Mouse (Mus musculus): ENCODE measurements around the gene Zfyve28.

DNA sequence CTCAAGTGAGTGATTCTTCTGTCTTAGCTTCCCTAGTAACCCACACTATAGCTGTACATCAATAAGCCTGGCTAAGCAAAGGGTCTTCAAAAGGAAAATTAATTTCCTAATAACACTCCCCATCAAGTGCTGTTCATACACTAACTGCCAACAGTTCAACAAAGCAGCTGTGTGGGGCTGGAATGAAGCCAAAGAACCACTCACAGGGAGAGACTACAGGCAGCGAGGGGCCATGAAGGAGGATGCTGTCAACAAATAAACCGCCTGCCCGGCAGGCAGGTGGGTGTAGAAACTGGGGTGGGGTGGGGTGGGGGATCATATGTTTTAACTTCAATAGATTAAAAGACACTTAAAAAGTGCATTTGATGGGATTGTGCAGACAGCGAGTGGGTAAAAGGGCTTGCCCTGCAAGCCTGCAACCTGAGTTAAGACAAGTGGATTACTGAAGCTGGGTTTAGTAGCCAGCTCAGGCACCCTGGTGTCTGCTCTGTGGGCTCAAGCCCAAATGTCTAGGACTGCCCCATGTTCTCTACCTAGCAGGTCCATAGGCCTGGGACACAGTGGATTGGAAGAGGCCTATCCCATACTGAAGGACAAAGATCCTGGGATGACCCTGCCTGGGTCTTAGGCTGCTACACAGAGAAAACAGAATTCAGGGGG lies 35.8 kb downstream of the Zfyve28 start:
- no peak for TF ChIP-seq CTCF (IDR thresholded peaks at IDR 0.05; ENCODE audit: insufficient read depth, low read length)
- no peak for TF ChIP-seq POLR2A (IDR thresholded peaks at IDR 0.05; ENCODE audit: borderline replicate concordance, extremely low read depth, low read depth, low read length)

Measured in lung, adult 2 months (tissue).